Mouse (Mus musculus) CD4-positive, CD25-positive, alpha-beta regulatory T cell, adult 4 months (primary cell): ENCODE data around the gene C2cd2. TPM values are rescaled to one million over a fixed set of nuclear protein-coding genes. Genes with fewer than 3 reads are reported as not detected.

ENCODE experiments used
- ATAC-seq: one replicate; pipeline ENCODE4 v1.8.0; 2017
- polyA plus RNA-seq, 2 experiments: library from polyadenylated mRNA; unstranded; fragments of 100-300 nt; shearing (Covaris generic); gene quantifications; one replicate each; pipeline ENCODE4 v1.2.1; 2017

Gene C2cd2
- polyA plus RNA-seq, 2 experiments from 2014 or later, result 6.9 to 7.8 TPM

- ATAC-seq, result peak; percentile 68
Measured at GRCm38 (mm10) chr16:97879134-97879533, 83.3 kb downstream of the C2cd2 start.

- ATAC-seq, result peak; percentile 32
Measured at GRCm38 (mm10) chr16:97877502-97877901, 84.9 kb downstream of the C2cd2 start.

GRCm38 (mm10) chr16:97875101-97875500 lies 87.3 kb downstream of the C2cd2 start:
- peak; percentile 33 for ATAC-seq

GRCm38 (mm10) chr16:97874376-97874775 lies 88.0 kb downstream of the C2cd2 start:
- no peak for ATAC-seq

- ATAC-seq, result no peak
Measured at GRCm38 (mm10) chr16:97872657-97873056, 89.7 kb downstream of the C2cd2 start.

- ATAC-seq, result peak; percentile 77
Measured at GRCm38 (mm10) chr16:97869193-97870102, 93.0 kb downstream of the C2cd2 start.

- ATAC-seq, result no peak
Measured at GRCm38 (mm10) chr16:97863932-97864467, 98.4 kb downstream of the C2cd2 start.

GRCm38 (mm10) chr16:97856050-97856449 lies 106.3 kb downstream of the C2cd2 start:
- ATAC-seq, result no peak

GRCm38 (mm10) chr16:97851741-97852319 lies 110.6 kb downstream of the C2cd2 start, which contains the start of gene Prdm15:
TSS of gene Prdm15 (minus strand) at chr16:97851850.
- ATAC-seq, result peak; percentile 79

- peak; percentile 70 for ATAC-seq
Measured at GRCm38 (mm10) chr16:97851061-97851740, 111.2 kb downstream of the C2cd2 start.

GRCm38 (mm10) chr16:97850667-97851060 lies 111.7 kb downstream of the C2cd2 start:
- peak; percentile 20 for ATAC-seq

GRCm38 (mm10) chr16:97848832-97849231 lies 113.6 kb downstream of the C2cd2 start:
- no peak for ATAC-seq

GRCm38 (mm10) chr16:97844967-97845937 lies 117.1 kb downstream of the C2cd2 start:
- no peak for ATAC-seq

- no peak for ATAC-seq
Measured at GRCm38 (mm10) chr16:97832154-97832553, 130.2 kb downstream of the C2cd2 start.

GRCm38 (mm10) chr16:97828207-97828606 lies 134.2 kb downstream of the C2cd2 start:
- no peak for ATAC-seq

GRCm38 (mm10) chr16:97823311-97824007 lies 138.9 kb downstream of the C2cd2 start:
- ATAC-seq, result no peak

- ATAC-seq, result no peak
Measured at GRCm38 (mm10) chr16:97819532-97819931, 142.9 kb downstream of the C2cd2 start.

- ATAC-seq, result no peak
Measured at GRCm38 (mm10) chr16:97817414-97817813, 145.0 kb downstream of the C2cd2 start.

- no peak for ATAC-seq
Measured at GRCm38 (mm10) chr16:97815269-97815668, 147.1 kb downstream of the C2cd2 start.

- ATAC-seq, result no peak
Measured at GRCm38 (mm10) chr16:97814060-97814459, 148.3 kb downstream of the C2cd2 start.

GRCm38 (mm10) chr16:97808881-97809280 lies 153.5 kb downstream of the C2cd2 start:
- no peak for ATAC-seq
